Mouse (Mus musculus) CH12.LX (cell line): ENCODE results near the gene Slc25a16.

Experiments
- MYC ChIP-seq: IDR thresholded peaks from 2 replicates; pipeline ENCODE4 v1.6.1; 2011; ENCODE audit warnings: low read depth, mild to moderate bottlenecking, improper control_type of control experiment, low read length
- NELFE ChIP-seq: IDR thresholded peaks from 2 replicates; pipeline ENCODE4 v1.6.1; 2011; ENCODE audit warnings: low read depth, low read length, improper control_type of control experiment
- POLR2AphosphoS2 ChIP-seq: IDR thresholded peaks from 2 replicates; pipeline ENCODE4 v1.6.1; 2011; ENCODE audit warnings: low read depth, low read length, improper control_type of control experiment
- ZC3H11A ChIP-seq: IDR thresholded peaks from 2 replicates; pipeline ENCODE4 v1.6.1; 2012; ENCODE audit warnings: low read depth, mild to moderate bottlenecking, inconsistent platforms, low read length, improper control_type of control experiment

DNA sequence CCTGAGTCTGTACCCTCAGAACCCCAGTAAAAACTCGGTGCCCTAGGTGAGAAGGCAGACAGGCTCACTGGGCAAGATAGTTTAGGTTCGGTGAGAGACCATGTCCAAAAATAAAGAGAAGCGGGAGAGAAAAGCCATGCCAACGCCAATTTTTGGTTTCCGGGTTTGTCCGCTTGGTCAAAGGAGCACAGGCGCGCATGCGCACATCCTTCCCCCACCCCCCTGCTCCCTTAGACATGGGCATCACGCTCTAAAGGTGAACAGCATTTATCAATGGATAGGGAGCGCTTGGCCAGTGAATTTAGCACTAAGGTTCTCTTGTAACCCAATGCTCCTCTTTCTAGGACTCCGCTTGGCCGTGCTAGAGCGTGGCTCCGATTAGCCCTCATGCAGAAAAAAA lies 70.2 kb downstream of the Slc25a16 start:
- TF ChIP-seq MYC: no peak
- TF ChIP-seq POLR2AphosphoS2: no peak
- no peak for TF ChIP-seq NELFE
- no peak for TF ChIP-seq ZC3H11A
